Mouse (Mus musculus) midbrain, embryonic 10.5 days (tissue): ENCODE results near the gene C1ra. TPM values are rescaled to one million over a fixed set of nuclear protein-coding genes. Genes with fewer than 3 reads are reported as not detected.
"Not testable (repeated sequence)": the region's sequence is repeated elsewhere in the genome, so short reads cannot be mapped to it uniquely, and the experiment has no call there.

Source experiments
- DNase-seq: peaks from one replicate; pipeline ENCODE4 v3.0.0-alpha.2; 2017; ENCODE audit warnings: low spot score
- H3K27ac ChIP-seq: fragments of 300-500 bp; sonication (generic); replicated peaks from 2 replicates; pipeline ENCODE4 v1.5.1; 2016; ENCODE audit warnings: mild to moderate bottlenecking
- H3K27me3 ChIP-seq: fragments of 300-500 bp; sonication (generic); 2 replicates; pipeline ENCODE4 v1.6.1; 2016; ENCODE audit warnings: low read depth, mild to moderate bottlenecking; ENCODE audit not compliant: poor library complexity, severe bottlenecking
- H3K36me3 ChIP-seq: fragments of 300-500 bp; sonication (generic); 2 replicates; pipeline ENCODE4 v1.6.1; 2016; ENCODE audit warnings: mild to moderate bottlenecking, moderate library complexity
- H3K4me1 ChIP-seq: fragments of 300-500 bp; sonication (generic); 2 replicates; pipeline ENCODE4 v1.6.1; 2016
- H3K4me3 ChIP-seq: fragments of 300-500 bp; sonication (generic); 2 replicates; pipeline ENCODE4 v1.5.1; 2016; ENCODE audit warnings: mild to moderate bottlenecking, moderate library complexity
- H3K9me3 ChIP-seq: fragments of 300-500 bp; sonication (generic); replicated peaks from 2 replicates; pipeline ENCODE4 v1.6.1; 2016; ENCODE audit warnings: mild to moderate bottlenecking
- WGBS: fragments of 180-500 bp; shearing (Covaris S2); methylation state at CpG from one replicate; pipeline ENCODE4 v1.1.7; 2016; 5-methylcytosine and 5-hydroxymethylcytosine counted together
- polyA plus RNA-seq: library from polyadenylated mRNA; unstranded; fragments of >200 nt; fragmentation: Nextera tagmentation; extraction: Ambion mirVana; gene quantifications from 2 replicates; pipeline ENCODE4 v1.2.1, GENCODE M21; 2016

The C1ra gene
- polyA plus RNA-seq, 1 experiment from 2014 or later, result 0.12 TPM

- Histone ChIP-seq H3K27me3 (no peaks in the 10 kb centered on the region), H3K4me1 (no peaks in the 10 kb centered on the region), H3K36me3 (no peaks in the 10 kb centered on the region), H3K9me3 (0 out of 2 replicates have a peak, but pooled peaks cover 6% of the 10 kb centered on the region), H3K27ac (peak within 1 kb of the TSS; percentile 29; the same call in 1 of the 2 replicates), H3K4me3 (no peak within 1 kb of the TSS)
- WGBS, result 59% methylated on average over 4 of the region's 4 CpGs
- peak; percentile 60 for DNase-seq
Observed at GRCm38 (mm10) chr6:124492842-124493561, 19.2 kb upstream of the C1ra start, which contains the start of gene C1rl. C1rl (plus strand) TSS chr6:124493113.

GRCm38 (mm10) chr6:124493886-124494285 lies 18.3 kb upstream of the C1ra start:
- no peak overlapping the region for H3K4me3 ChIP-seq
- no peaks in the 10 kb centered on the region for H3K27me3 ChIP-seq
- H3K36me3 ChIP-seq, result no peaks in the 10 kb centered on the region
- H3K27ac ChIP-seq, result no peak overlapping the region
- WGBS, result 84% methylated on average over 5 of the region's 5 CpGs
- DNase-seq, result no peak
- H3K9me3 ChIP-seq, result 0 out of 2 replicates have a peak, but pooled peaks cover 6% of the 10 kb centered on the region
- H3K4me1 ChIP-seq, result no peaks in the 10 kb centered on the region

- no peaks in the 10 kb centered on the region for H3K4me1 ChIP-seq
Observed at GRCm38 (mm10) chr6:124496054-124496453, 16.2 kb upstream of the C1ra start.

GRCm38 (mm10) chr6:124499914-124500566 lies 12.2 kb upstream of the C1ra start:
- no peak for DNase-seq
- H3K4me1 ChIP-seq, result no peaks in the 10 kb centered on the region
- H3K9me3 ChIP-seq, result 0 out of 2 replicates have a peak, but pooled peaks cover 6% of the 10 kb centered on the region
- no peak overlapping the region for H3K4me3 ChIP-seq
- no peaks in the 10 kb centered on the region for H3K27me3 ChIP-seq
- H3K36me3 ChIP-seq, result no peaks in the 10 kb centered on the region
- no peak overlapping the region for H3K27ac ChIP-seq
- WGBS, result 49% methylated on average over 10 of the region's 10 CpGs

More at GRCm38 (mm10) chr6:124496054-124496453, 16.2 kb upstream of the C1ra start:
- H3K9me3 ChIP-seq, result 0 out of 2 replicates have a peak, but pooled peaks cover 6% of the 10 kb centered on the region
- no peaks in the 10 kb centered on the region for H3K36me3 ChIP-seq
- H3K4me3 ChIP-seq, result no peak overlapping the region
- DNase-seq, result no peak
- 88% methylated on average over 5 of the region's 5 CpGs for WGBS
- no peak overlapping the region for H3K27ac ChIP-seq
- H3K27me3 ChIP-seq, result no peaks in the 10 kb centered on the region

- H3K4me3 ChIP-seq, result no peak overlapping the region
- H3K9me3 ChIP-seq, result no peaks in the 10 kb centered on the region
- DNase-seq, result no peak
- H3K27ac ChIP-seq, result no peak overlapping the region
- 85% methylated on average over 4 of the region's 4 CpGs for WGBS
- H3K4me1 ChIP-seq, result no peaks in the 10 kb centered on the region
- H3K36me3 ChIP-seq, result no peaks in the 10 kb centered on the region
- H3K27me3 ChIP-seq, result no peaks in the 10 kb centered on the region
Observed at GRCm38 (mm10) chr6:124501473-124501872, 10.7 kb upstream of the C1ra start.

GRCm38 (mm10) chr6:124502021-124502420 lies 10.2 kb upstream of the C1ra start:
- Histone ChIP-seq H3K4me1 (no peaks in the 10 kb centered on the region), H3K9me3 (no peaks in the 10 kb centered on the region), H3K27me3 (no peaks in the 10 kb centered on the region), H3K36me3 (no peaks in the 10 kb centered on the region), H3K4me3 (no peak overlapping the region), H3K27ac (no peak overlapping the region)
- 91% methylated on average over 5 of the region's 5 CpGs for WGBS
- DNase-seq, result no peak

- Histone ChIP-seq H3K4me1 (no peaks in the 10 kb centered on the region), H3K36me3 (no peaks in the 10 kb centered on the region), H3K27ac (no peak overlapping the region), H3K27me3 (no peaks in the 10 kb centered on the region), H3K4me3 (no peak overlapping the region), H3K9me3 (no peaks in the 10 kb centered on the region)
- 77% methylated on average over 4 of the region's 4 CpGs for WGBS
- DNase-seq, result no peak
Observed at GRCm38 (mm10) chr6:124505028-124505427, 7.2 kb upstream of the C1ra start.

GRCm38 (mm10) chr6:124506991-124507390 lies 5.2 kb upstream of the C1ra start:
- WGBS, result 86% methylated on average over 6 of the region's 6 CpGs
- DNase-seq, result no peak
- no peaks in the 10 kb centered on the region for H3K27me3 ChIP-seq

GRCm38 (mm10) chr6:124508292-124508691 lies 3.9 kb upstream of the C1ra start:
- Histone ChIP-seq H3K4me1 (peaks cover 5% of the 10 kb centered on the region; the same call in 1 of the 2 replicates), H3K27ac (no peak overlapping the region), H3K4me3 (no peak overlapping the region), H3K36me3 (no peaks in the 10 kb centered on the region), H3K9me3 (no peaks in the 10 kb centered on the region), H3K27me3 (no peaks in the 10 kb centered on the region)
- no peak for DNase-seq
- 84% methylated on average over 10 of the region's 10 CpGs for WGBS

More at GRCm38 (mm10) chr6:124506991-124507390, 5.2 kb upstream of the C1ra start:
- Histone ChIP-seq H3K27ac (no peak overlapping the region), H3K4me3 (no peak overlapping the region), H3K9me3 (no peaks in the 10 kb centered on the region), H3K4me1 (no peaks in the 10 kb centered on the region), H3K36me3 (no peaks in the 10 kb centered on the region)

GRCm38 (mm10) chr6:124509192-124509591 lies 3.0 kb upstream of the C1ra start:
- H3K9me3 ChIP-seq, H3K4me3 ChIP-seq, H3K27me3 ChIP-seq, H3K36me3 ChIP-seq, H3K4me1 ChIP-seq, H3K27ac ChIP-seq, DNase-seq: not testable (repeated sequence)
- 85% methylated on average over 5 of the region's 5 CpGs for WGBS

- Histone ChIP-seq H3K36me3 (no peaks in the 10 kb centered on the region), H3K27me3 (no peaks in the 10 kb centered on the region), H3K4me3 (no peak overlapping the region), H3K4me1 (peaks cover 5% of the 10 kb centered on the region; the same call in 1 of the 2 replicates), H3K27ac (no peak overlapping the region), H3K9me3 (no peaks in the 10 kb centered on the region)
- 71% methylated on average over 6 of the region's 6 CpGs for WGBS
- no peak for DNase-seq
Observed at GRCm38 (mm10) chr6:124511936-124512335, 269 bp upstream of the C1ra start.

GRCm38 (mm10) chr6:124517733-124518132 lies 5.5 kb downstream of the C1ra start:
- H3K9me3 ChIP-seq, H3K36me3 ChIP-seq, H3K4me3 ChIP-seq, DNase-seq, H3K27ac ChIP-seq, H3K4me1 ChIP-seq, H3K27me3 ChIP-seq: not testable (repeated sequence)
- 95% methylated on average over 4 of the region's 4 CpGs for WGBS

GRCm38 (mm10) chr6:124522082-124522481 lies 9.9 kb downstream of the C1ra start:
- H3K9me3 ChIP-seq, H3K36me3 ChIP-seq, H3K4me3 ChIP-seq, H3K27ac ChIP-seq, H3K4me1 ChIP-seq, H3K27me3 ChIP-seq, DNase-seq: not testable (repeated sequence)
- 80% methylated on average over 7 of the region's 7 CpGs for WGBS
